Mouse (Mus musculus) forebrain, embryonic 14.5 days (tissue): ENCODE measurements at regions not wholly inside any gene's neighbourhood (a gene's known extent, or its start where the extent isn't known, plus 50 kb on each side); places are given as distances from the start of the nearest gene placed in this dataset.
A peak's percentile ranks its signal among the peaks of the same experiment; 100 is the strongest.

ENCODE experiments used
- ATAC-seq: fragments of 200-750 bp; cut with Nextera tagmentation; 2 replicates; pipeline ENCODE4 v1.8.0; 2017; ENCODE audit warnings: mild to moderate bottlenecking, moderate library complexity
- DNase-seq: peaks from one replicate; pipeline ENCODE4 v3.0.0-alpha.2; 2015; ENCODE audit warnings: low spot score
- H3K27ac ChIP-seq: fragments of 300-500 bp; sonication (generic); 2 replicates; pipeline ENCODE4 v1.5.1; 2014; ENCODE audit warnings: low read depth, mild to moderate bottlenecking, control low read depth, low read length, moderate library complexity
- H3K27me3 ChIP-seq: fragments of 300-500 bp; sonication (generic); replicated peaks from 2 replicates; pipeline ENCODE4 v1.6.1; 2014; ENCODE audit warnings: low read length, control low read depth, mixed read lengths; ENCODE audit not compliant: control insufficient read depth, insufficient read depth
- H3K36me3 ChIP-seq: fragments of 300-500 bp; sonication (generic); 2 replicates; pipeline ENCODE4 v1.6.1; 2014; ENCODE audit warnings: low read length, control low read depth; ENCODE audit not compliant: control insufficient read depth, insufficient read depth
- H3K4me1 ChIP-seq: fragments of 300-500 bp; sonication (generic); 2 replicates; pipeline ENCODE4 v1.6.1; 2014; ENCODE audit warnings: antibody characterized with exemption, low read length, control low read depth; ENCODE audit not compliant: control insufficient read depth, insufficient read depth
- H3K4me2 ChIP-seq: fragments of 300-500 bp; sonication (generic); 2 replicates; pipeline ENCODE4 v1.6.1; 2014; ENCODE audit warnings: mild to moderate bottlenecking, control low read depth, low read length
- H3K4me3 ChIP-seq: fragments of 300-500 bp; sonication (generic); 2 replicates; pipeline ENCODE4 v1.5.1; 2014; ENCODE audit warnings: low read depth, low read length, control low read depth
- H3K9ac ChIP-seq: fragments of 300-500 bp; sonication (generic); 2 replicates; pipeline ENCODE4 v1.6.1; 2014; ENCODE audit warnings: mild to moderate bottlenecking, low read length, control low read depth, moderate library complexity
- H3K9me3 ChIP-seq: fragments of 300-500 bp; sonication (generic); replicated peaks from 2 replicates; pipeline ENCODE4 v1.6.1; 2016; ENCODE audit warnings: low read length, control low read depth, mixed read lengths; ENCODE audit not compliant: control insufficient read depth
- WGBS: fragments of 180-500 bp; shearing (Covaris S2); extraction: QIAGEN DNeasy Blood & Tissue Kit; methylation state at CpG from one replicate; pipeline ENCODE4 v1.1.7; 2014; 5-methylcytosine and 5-hydroxymethylcytosine counted together

DNA sequence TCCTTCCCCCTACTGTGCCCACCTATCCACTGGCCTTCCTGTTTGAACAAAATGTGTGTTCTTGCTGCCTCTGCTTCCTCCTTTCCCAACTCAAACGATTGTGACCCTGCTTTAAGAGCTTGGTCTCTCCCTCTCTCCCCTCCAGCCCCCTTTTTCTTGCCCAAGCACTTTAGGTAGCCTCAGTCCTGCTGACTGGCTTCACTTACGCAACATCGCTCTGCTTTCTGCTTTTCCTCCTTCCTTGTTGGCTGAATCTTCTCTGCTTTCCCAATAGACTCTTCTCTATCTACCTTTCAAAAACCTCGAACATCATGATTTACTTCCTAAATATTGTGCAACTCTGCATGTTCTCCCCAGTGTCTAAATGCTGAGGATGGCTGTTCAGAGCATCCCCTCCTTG, 2538.4 kb upstream of the Gm7489 start:
- no peak for ATAC-seq
- Histone ChIP-seq H3K4me3 (no peak overlapping the region), H3K36me3 (no peaks in the 10 kb centered on the region), H3K4me2 (no peak overlapping the region), H3K27me3 (no peaks in the 10 kb centered on the region), H3K9me3 (no peaks in the 10 kb centered on the region), H3K4me1 (no peaks in the 10 kb centered on the region), H3K9ac (no peak overlapping the region), H3K27ac (no peak overlapping the region)
- DNase-seq = no peak
- 86% methylated on average over 4 of the region's 4 CpGs for WGBS

DNA sequence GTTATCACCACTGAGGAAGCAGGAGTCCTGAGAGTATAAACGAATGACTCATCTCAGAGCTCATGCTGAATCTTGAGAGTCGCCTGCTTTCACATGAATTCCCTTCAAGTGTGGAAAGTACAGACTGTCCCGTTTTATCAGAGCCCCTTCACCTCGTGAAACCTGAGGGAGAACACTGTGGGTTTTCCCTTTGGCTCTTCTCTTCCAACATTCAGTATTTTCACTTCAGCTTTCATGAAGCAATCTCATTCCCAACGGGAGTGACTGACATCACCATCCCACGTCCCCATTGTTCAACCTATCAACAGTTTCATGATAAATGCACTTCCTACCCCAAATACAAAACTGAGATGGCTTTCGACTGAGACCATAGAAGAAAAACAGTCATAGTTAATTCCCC, 2521.3 kb upstream of the Gm7489 start:
- Histone ChIP-seq H3K9ac (no peak overlapping the region), H3K4me2 (no peak overlapping the region), H3K27ac (no peak overlapping the region), H3K27me3 (no peaks in the 10 kb centered on the region), H3K4me1 (no peaks in the 10 kb centered on the region), H3K9me3 (no peaks in the 10 kb centered on the region), H3K4me3 (no peak overlapping the region), H3K36me3 (no peaks in the 10 kb centered on the region)
- 83% methylated on average over 7 of the region's 7 CpGs for WGBS
- DNase-seq (no peak), ATAC-seq (no peak)

DNA sequence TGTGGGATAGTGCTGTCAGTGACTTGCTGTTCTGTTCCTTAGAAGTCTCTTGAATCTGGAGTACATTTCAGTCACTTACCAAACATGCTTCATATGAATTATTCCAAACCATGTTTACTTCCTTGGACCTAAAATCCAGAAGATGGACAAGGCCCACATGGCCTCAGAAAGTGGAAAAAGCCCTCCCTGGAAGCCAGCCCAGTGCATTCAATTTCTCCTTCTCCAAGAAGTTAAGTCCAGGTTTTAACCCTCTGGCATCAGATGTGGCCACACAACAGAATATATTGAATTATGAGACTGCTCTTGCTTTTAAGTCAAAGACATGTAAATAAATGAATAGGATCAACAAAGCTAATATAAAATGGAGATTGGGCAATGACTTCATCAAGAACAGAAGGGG, 2513.5 kb upstream of the Gm7489 start:
- Histone ChIP-seq H3K9me3 (no peaks in the 10 kb centered on the region), H3K27me3 (no peaks in the 10 kb centered on the region), H3K4me3 (no peak overlapping the region), H3K36me3 (no peaks in the 10 kb centered on the region), H3K9ac (no peak overlapping the region), H3K4me1 (no peaks in the 10 kb centered on the region), H3K27ac (no peak overlapping the region), H3K4me2 (no peak overlapping the region)
- DNase-seq (no peak), ATAC-seq (no peak)

DNA sequence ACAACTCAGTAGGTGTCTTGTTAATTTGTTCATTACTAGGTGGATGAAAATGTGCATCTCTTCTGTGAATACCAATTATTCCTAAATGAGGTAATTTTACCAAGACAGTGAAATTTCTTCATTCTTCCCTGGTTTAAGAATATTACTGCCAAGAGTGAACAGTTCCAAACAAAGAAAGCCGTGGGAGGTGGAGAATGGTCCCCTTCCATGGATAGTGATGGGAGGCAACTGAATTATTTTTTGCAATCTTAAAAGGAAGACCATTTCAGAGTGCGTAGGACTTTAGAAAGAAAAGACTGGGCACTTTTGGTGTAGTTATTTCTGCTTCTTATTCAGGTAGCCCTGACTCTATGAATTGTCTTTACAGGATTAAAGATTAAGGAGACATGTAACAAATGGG, 2494.3 kb upstream of the Gm7489 start:
- no peaks in the 10 kb centered on the region for H3K9me3 ChIP-seq
- WGBS = 46% methylated on average over 2 of the region's 2 CpGs
- H3K27me3 ChIP-seq = no peaks in the 10 kb centered on the region
- no peak overlapping the region for H3K4me2 ChIP-seq
- no peak for DNase-seq
- ATAC-seq = no peak
- no peaks in the 10 kb centered on the region for H3K4me1 ChIP-seq
- no peak overlapping the region for H3K27ac ChIP-seq
- no peak overlapping the region for H3K4me3 ChIP-seq
- H3K36me3 ChIP-seq = no peaks in the 10 kb centered on the region
- H3K9ac ChIP-seq = no peak overlapping the region

DNA sequence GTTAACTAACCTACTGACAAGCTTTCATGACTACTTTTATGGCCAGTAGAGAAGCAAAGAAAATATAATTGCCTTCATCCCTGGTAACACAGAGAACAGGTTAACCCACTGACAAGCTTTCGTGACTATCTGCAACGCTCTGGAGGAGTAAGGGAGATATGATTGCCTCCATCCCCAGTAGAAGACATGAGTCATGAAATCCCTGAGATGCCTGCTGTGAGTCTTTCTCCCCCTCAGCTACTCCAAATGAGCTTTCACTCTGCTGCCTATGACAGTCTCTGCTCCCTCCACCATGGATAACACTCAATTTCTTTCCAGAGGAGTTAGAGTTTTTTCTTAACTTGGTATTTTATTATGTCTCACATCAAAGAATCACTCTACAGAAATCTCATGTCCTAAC, 2493.4 kb upstream of the Gm7489 start:
- no peak for ATAC-seq
- no peak for DNase-seq
- WGBS = 93% methylated on average over 2 of the region's 2 CpGs

DNA sequence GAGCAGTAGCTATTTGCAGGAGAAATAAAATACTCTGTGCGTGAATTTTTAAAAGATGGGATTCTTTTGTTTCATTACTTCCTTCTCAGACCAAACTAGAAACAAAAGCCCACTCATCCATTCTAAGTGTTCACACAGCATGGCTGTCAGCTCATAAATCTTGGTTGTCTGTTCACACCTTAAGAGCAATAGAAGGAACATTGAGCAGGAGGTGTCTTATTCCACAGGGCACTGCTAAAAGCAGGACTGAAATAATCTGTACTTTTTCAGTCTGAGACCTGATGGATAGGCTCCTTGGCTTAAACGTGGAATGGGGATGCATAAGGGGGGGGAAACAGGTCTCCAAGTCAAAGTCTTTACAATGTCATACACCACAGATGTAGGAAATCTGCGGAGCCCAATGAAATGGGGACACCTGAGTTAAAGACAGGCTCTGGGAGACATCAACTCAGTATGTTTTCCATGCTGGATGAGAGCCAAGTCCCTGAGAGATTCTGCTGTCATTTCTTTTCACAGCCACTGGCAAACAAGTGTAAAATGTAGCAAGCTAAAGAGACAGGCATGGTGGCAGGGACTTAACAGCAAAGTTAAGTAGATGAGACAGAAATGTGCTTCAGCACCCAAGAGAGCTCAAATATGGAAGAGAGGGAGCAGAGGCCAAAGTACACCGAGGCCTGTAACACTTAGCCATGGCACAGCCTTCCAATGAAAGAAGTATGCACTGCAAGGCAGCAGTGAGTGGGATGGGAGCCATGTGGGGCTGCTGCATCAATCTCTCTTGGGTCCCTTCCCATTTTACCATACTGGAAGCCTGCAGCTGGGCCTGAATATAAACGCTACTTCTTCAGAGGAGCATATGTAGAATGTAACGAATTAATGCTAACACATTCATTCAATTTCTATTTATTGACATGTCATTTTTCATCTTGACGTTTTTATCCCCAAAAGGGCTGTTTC, 2492.0 kb upstream of the Gm7489 start:
- H3K4me1 ChIP-seq = no peaks in the 10 kb centered on the region
- H3K4me3 ChIP-seq = no peak overlapping the region
- 78% methylated on average over 7 of the region's 7 CpGs for WGBS
- peak; percentile 54 for DNase-seq
- no peaks in the 10 kb centered on the region for H3K27me3 ChIP-seq
- no peak overlapping the region for H3K9ac ChIP-seq
- H3K36me3 ChIP-seq = no peaks in the 10 kb centered on the region
- ATAC-seq = no peak; the same call in 1 of the 2 replicates
- no peak overlapping the region for H3K4me2 ChIP-seq
- no peak overlapping the region for H3K27ac ChIP-seq
- no peaks in the 10 kb centered on the region for H3K9me3 ChIP-seq

More for the DNA sequence above, 2493.4 kb upstream of the Gm7489 start:
- H3K27me3 ChIP-seq = no peaks in the 10 kb centered on the region
- no peaks in the 10 kb centered on the region for H3K36me3 ChIP-seq
- H3K9me3 ChIP-seq = no peaks in the 10 kb centered on the region
- no peak overlapping the region for H3K9ac ChIP-seq
- H3K27ac ChIP-seq = no peak overlapping the region
- H3K4me2 ChIP-seq = no peak overlapping the region
- H3K4me1 ChIP-seq = no peaks in the 10 kb centered on the region
- no peak overlapping the region for H3K4me3 ChIP-seq

DNA sequence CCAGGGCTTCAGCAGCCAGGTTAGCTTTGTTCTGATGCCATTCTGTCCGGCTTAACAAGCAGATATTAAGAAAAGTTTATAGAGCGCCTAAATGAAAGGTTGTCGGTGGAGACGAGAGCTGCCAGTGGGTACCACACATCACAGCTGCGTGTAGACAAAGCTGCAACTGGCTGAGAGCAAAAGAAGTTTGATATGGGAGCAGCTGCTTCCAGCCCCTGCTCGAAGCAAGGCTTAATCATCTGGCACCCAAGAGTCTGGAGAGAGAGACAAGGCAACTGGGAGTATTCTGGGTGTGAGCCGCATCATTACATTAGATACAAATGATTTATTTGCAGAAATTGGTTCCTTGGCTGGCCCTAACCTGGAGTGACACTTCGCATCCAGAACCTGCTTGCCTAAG, 2488.7 kb upstream of the Gm7489 start:
- no peak overlapping the region for H3K9ac ChIP-seq
- DNase-seq = peak; percentile 3

DNA sequence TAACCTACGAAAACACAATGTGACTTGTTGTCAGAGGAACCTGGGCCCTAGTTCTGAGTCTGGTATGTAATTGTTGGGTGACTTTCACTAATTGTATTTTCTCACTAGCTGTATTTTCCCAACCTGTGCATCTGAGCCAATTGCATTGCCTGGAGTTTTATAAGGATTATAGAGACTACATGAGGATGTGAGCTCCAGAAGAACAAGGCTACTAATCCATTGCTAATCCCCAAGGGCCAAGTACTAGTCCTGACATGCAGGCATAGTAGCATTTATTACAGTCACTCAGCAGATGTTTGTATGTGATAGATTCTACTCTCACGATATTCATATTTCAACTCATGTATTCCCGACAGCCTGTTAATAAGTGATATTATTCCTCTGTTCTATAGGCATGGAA, 2481.1 kb upstream of the Gm7489 start:
- WGBS = 87% methylated on average over 3 of the region's 3 CpGs
- no peaks in the 10 kb centered on the region for H3K4me1 ChIP-seq
- H3K9ac ChIP-seq = no peak overlapping the region
- no peak overlapping the region for H3K4me2 ChIP-seq
- no peak overlapping the region for H3K4me3 ChIP-seq
- H3K27ac ChIP-seq = no peak overlapping the region
- H3K36me3 ChIP-seq = no peaks in the 10 kb centered on the region
- no peak for ATAC-seq
- H3K27me3 ChIP-seq = no peaks in the 10 kb centered on the region
- DNase-seq = no peak
- H3K9me3 ChIP-seq = no peaks in the 10 kb centered on the region

More for the DNA sequence above, 2488.7 kb upstream of the Gm7489 start:
- Histone ChIP-seq H3K27ac (no peak overlapping the region), H3K4me3 (no peak overlapping the region), H3K27me3 (no peaks in the 10 kb centered on the region), H3K9me3 (no peaks in the 10 kb centered on the region), H3K4me2 (no peak overlapping the region), H3K4me1 (no peaks in the 10 kb centered on the region), H3K36me3 (no peaks in the 10 kb centered on the region)
- no peak for ATAC-seq
- WGBS = 50% methylated on average over 8 of the region's 8 CpGs

DNA sequence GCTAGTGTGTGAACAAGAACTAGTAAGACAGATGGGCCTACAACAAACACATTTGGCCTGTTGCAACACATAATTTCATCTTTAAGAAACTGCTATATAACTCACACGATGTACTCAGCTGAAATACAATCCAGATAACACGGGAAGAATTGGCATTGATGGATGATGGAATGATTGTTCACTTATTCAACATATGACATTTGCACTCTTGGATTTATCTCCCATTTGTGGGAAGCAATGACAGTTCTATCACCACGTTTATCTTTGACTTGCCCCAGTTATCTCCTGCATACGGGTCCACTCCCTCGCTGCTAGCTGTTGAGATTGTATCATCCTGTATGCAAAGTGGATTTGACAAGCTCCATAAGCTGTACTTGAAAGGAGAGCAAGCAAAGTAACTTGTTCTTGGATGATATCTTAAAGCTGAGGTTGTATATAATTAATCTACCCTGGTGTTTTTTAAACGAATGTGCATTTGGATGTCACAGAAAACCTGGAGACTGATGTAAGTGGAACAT, 2474.9 kb upstream of the Gm7489 start:
- ATAC-seq (no peak), DNase-seq (no peak)
- Histone ChIP-seq H3K4me1 (no peaks in the 10 kb centered on the region), H3K27ac (no peak overlapping the region), H3K4me3 (no peak overlapping the region), H3K27me3 (no peaks in the 10 kb centered on the region), H3K36me3 (no peaks in the 10 kb centered on the region), H3K9ac (no peak overlapping the region), H3K9me3 (no peaks in the 10 kb centered on the region), H3K4me2 (no peak overlapping the region)
- WGBS = 83% methylated on average over 6 of the region's 6 CpGs
